Mouse (Mus musculus): ENCODE data around the gene Cpxm2. TPM values are rescaled to one million over a fixed set of nuclear protein-coding genes. Genes with fewer than 3 reads are reported as not detected.

The Cpxm2 gene
- polyA plus RNA-seq, 1 experiment from 2014 or later, result 0.08 TPM

GRCm38 (mm10) chr7:132162254-132162653 lies 7.7 kb upstream of the Cpxm2 start:
- Histone ChIP-seq H3K27me3 (ENCODE audit: control insufficient read depth, insufficient read depth, low read depth, low read length) (no peaks in the 10 kb centered on the region), H3K4me2 (ENCODE audit: low read depth, low read length) (no peak overlapping the region), H3K27ac (ENCODE audit: low read length) (no peak overlapping the region), H3K9me3 (replicated peaks; ENCODE audit: control insufficient read depth, low read length) (no peaks in the 10 kb centered on the region), H3K36me3 (ENCODE audit: control insufficient read depth, insufficient read depth) (no peaks in the 10 kb centered on the region), H3K4me3 (ENCODE audit: low read depth, low read length) (no peak overlapping the region), H3K4me1 (ENCODE audit: control insufficient read depth, low read depth, low read length) (no peaks in the 10 kb centered on the region), H3K9ac (ENCODE audit: low read depth, low read length) (no peak overlapping the region)
- 63% methylated on average over 3 of the region's 3 CpGs for WGBS (ENCODE audit: insufficient replicate concordance)
- no peak for ATAC-seq (ENCODE audit: low read depth)

DNA sequence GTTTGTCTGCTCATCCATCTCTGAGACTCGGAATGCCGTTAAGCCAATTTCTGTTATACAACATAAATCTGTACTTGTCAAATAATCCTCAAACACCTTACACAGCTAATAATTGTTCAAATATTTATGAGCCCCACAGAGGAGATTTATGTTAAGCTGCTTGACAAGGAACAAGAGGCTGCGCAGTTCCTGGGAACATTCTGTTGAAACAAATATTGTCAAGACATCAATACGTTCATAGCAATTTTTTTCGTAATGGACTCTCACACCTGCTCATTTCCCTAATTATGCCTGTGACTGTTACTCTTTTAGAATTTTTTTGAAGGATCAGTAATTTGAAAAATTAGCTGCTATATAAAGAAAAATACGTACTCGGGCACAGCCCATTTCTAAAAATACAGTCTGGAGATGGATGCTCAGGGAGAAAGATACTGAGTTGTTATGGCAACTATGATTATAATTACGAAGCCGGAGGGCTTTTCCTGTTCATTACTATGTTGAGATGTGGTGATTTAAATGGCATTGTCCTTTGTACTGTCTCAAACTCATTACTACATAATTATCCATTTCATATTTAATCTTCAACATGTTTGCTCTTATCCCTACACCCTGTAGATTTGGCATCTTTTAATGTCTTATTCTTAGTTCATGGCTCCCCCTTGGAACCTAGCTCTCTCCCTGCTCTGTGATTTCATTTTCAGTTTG lies 3.9 kb upstream of the Cpxm2 start:
- H3K4me1 ChIP-seq (ENCODE audit: control insufficient read depth, low read depth, low read length), result no peaks in the 10 kb centered on the region
- H3K4me3 ChIP-seq (ENCODE audit: low read depth, low read length), result no peak overlapping the region
- 73% methylated on average over 9 of the region's 9 CpGs for WGBS (ENCODE audit: insufficient replicate concordance)
- H3K27me3 ChIP-seq (ENCODE audit: control insufficient read depth, insufficient read depth, low read depth, low read length), result peaks cover 18% of the 10 kb centered on the region
- no peak overlapping the region for H3K9ac ChIP-seq (ENCODE audit: low read depth, low read length)
- no peaks in the 10 kb centered on the region for H3K9me3 ChIP-seq (replicated peaks; ENCODE audit: control insufficient read depth, low read length)
- H3K27ac ChIP-seq (ENCODE audit: low read length), result no peak overlapping the region
- no peak for ATAC-seq (ENCODE audit: low read depth)
- no peak overlapping the region for H3K4me2 ChIP-seq (ENCODE audit: low read depth, low read length)
- no peaks in the 10 kb centered on the region for H3K36me3 ChIP-seq (ENCODE audit: control insufficient read depth, insufficient read depth)

DNA sequence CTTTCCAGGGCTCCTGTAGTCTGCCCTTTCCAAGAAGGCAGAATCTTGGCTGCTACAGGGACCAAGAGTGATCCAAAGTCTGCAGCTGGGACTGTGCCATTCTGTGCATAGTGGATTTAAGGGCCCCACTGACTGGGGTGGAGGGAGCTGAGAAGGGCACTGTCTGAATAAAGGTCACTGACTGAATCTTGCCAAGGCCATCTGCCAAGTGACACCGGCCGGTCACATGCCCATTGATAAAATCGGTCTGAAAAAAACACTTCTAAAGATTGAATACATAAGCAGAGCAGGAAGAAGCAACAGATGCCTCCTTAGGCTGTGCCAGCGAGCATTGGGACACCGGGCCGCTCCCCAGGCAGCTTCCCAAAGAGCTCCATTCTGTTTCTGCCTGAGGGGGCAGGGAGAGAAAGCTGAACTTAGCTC lies 803 bp downstream of the Cpxm2 start:
- H3K27me3 ChIP-seq (ENCODE audit: control insufficient read depth, insufficient read depth, low read depth, low read length), result peaks cover 18% of the 10 kb centered on the region
- no peak overlapping the region for H3K4me2 ChIP-seq (ENCODE audit: low read depth, low read length)
- H3K36me3 ChIP-seq (ENCODE audit: control insufficient read depth, insufficient read depth), result no peaks in the 10 kb centered on the region
- ATAC-seq (ENCODE audit: low read depth), result no peak
- H3K27ac ChIP-seq (ENCODE audit: low read length), result no peak overlapping the region
- no peak overlapping the region for H3K4me3 ChIP-seq (ENCODE audit: low read depth, low read length)
- no peaks in the 10 kb centered on the region for H3K4me1 ChIP-seq (ENCODE audit: control insufficient read depth, low read depth, low read length)
- 42% methylated on average over 6 of the region's 6 CpGs for WGBS (ENCODE audit: insufficient replicate concordance)
- H3K9ac ChIP-seq (ENCODE audit: low read depth, low read length), result no peak overlapping the region
- H3K9me3 ChIP-seq (replicated peaks; ENCODE audit: control insufficient read depth, low read length), result no peaks in the 10 kb centered on the region

GRCm38 (mm10) chr7:132145227-132145800 lies 9.2 kb downstream of the Cpxm2 start:
- ATAC-seq (ENCODE audit: low read depth), result no peak
- Histone ChIP-seq H3K4me3 (ENCODE audit: low read depth, low read length) (no peak overlapping the region), H3K4me1 (ENCODE audit: control insufficient read depth, low read depth, low read length) (no peaks in the 10 kb centered on the region), H3K27ac (ENCODE audit: low read length) (no peak overlapping the region), H3K36me3 (ENCODE audit: control insufficient read depth, insufficient read depth) (no peaks in the 10 kb centered on the region), H3K9me3 (replicated peaks; ENCODE audit: control insufficient read depth, low read length) (no peaks in the 10 kb centered on the region), H3K27me3 (ENCODE audit: control insufficient read depth, insufficient read depth, low read depth, low read length) (no peaks in the 10 kb centered on the region), H3K9ac (ENCODE audit: low read depth, low read length) (no peak overlapping the region), H3K4me2 (ENCODE audit: low read depth, low read length) (no peak overlapping the region)
- 60% methylated on average over 15 of the region's 15 CpGs for WGBS (ENCODE audit: insufficient replicate concordance)

- no peaks in the 10 kb centered on the region for H3K4me1 ChIP-seq (ENCODE audit: control insufficient read depth, low read depth, low read length)
- no peak overlapping the region for H3K27ac ChIP-seq (ENCODE audit: low read length)
- no peak overlapping the region for H3K4me2 ChIP-seq (ENCODE audit: low read depth, low read length)
- H3K9ac ChIP-seq (ENCODE audit: low read depth, low read length), result no peak overlapping the region
- H3K27me3 ChIP-seq (ENCODE audit: control insufficient read depth, insufficient read depth, low read depth, low read length), result no peaks in the 10 kb centered on the region
- no peak overlapping the region for H3K4me3 ChIP-seq (ENCODE audit: low read depth, low read length)
- H3K9me3 ChIP-seq (replicated peaks; ENCODE audit: control insufficient read depth, low read length), result no peaks in the 10 kb centered on the region; the same call in 1 of the 2 replicates
- ATAC-seq (ENCODE audit: low read depth), result no peak
- 68% methylated on average over 6 of the region's 6 CpGs for WGBS (ENCODE audit: insufficient replicate concordance)
- H3K36me3 ChIP-seq (ENCODE audit: control insufficient read depth, insufficient read depth), result no peaks in the 10 kb centered on the region
These were observed 25.9 kb downstream of the Cpxm2 start for GRCm38 (mm10) chr7:132128687-132129086.

DNA sequence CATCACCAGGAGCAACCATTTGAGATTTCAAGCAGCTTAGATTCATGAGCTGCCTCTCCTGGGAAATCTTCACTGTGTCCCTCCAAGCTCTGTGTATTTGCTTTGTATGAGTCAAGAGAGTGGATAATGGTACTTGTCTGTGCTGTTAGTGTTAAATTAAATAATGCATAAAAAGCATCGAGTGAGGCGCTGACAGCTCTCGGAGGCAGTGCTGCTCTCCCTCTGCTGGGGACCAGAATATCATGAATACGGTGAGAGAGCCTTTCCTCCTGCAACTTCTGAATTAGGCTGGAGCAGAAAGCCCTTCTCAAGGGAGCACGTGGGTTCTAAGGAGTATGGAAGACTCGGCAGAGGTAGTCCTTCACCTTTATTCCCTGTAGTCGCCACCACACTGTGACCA lies 29.6 kb downstream of the Cpxm2 start:
- no peak for ATAC-seq (ENCODE audit: low read depth)
- H3K9me3 ChIP-seq (replicated peaks; ENCODE audit: control insufficient read depth, low read length), result no peaks in the 10 kb centered on the region
- no peak overlapping the region for H3K4me3 ChIP-seq (ENCODE audit: low read depth, low read length)
- no peak overlapping the region for H3K27ac ChIP-seq (ENCODE audit: low read length)
- H3K36me3 ChIP-seq (ENCODE audit: control insufficient read depth, insufficient read depth), result no peaks in the 10 kb centered on the region
- H3K4me2 ChIP-seq (ENCODE audit: low read depth, low read length), result no peak overlapping the region
- no peaks in the 10 kb centered on the region for H3K4me1 ChIP-seq (ENCODE audit: control insufficient read depth, low read depth, low read length)
- 62% methylated on average over 7 of the region's 7 CpGs for WGBS (ENCODE audit: insufficient replicate concordance)
- no peaks in the 10 kb centered on the region for H3K27me3 ChIP-seq (ENCODE audit: control insufficient read depth, insufficient read depth, low read depth, low read length)
- no peak overlapping the region for H3K9ac ChIP-seq (ENCODE audit: low read depth, low read length)

DNA sequence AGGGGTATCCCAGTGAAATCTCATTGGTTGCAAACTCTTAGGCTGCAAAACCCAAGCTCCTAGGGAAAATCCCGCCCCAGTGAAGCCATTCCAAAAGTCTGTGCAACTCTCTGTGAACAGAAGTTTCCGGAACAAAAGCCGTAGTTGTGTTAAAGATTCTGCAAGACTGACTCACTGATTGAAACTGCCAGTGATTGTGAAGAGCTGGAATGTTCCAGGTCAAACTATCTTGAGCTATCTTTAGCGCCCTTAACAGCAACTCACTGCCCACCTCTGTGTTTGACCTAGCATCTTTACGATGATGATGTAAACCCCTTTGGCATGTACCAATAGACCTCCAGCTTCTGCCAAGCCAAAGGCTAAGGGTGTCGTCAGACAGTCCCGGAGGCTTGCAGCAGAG lies 31.3 kb downstream of the Cpxm2 start:
- Histone ChIP-seq H3K4me1 (ENCODE audit: control insufficient read depth, low read depth, low read length) (no peaks in the 10 kb centered on the region), H3K27ac (ENCODE audit: low read length) (no peak overlapping the region), H3K27me3 (ENCODE audit: control insufficient read depth, insufficient read depth, low read depth, low read length) (no peaks in the 10 kb centered on the region), H3K36me3 (ENCODE audit: control insufficient read depth, insufficient read depth) (no peaks in the 10 kb centered on the region), H3K9ac (ENCODE audit: low read depth, low read length) (no peak overlapping the region), H3K9me3 (replicated peaks; ENCODE audit: control insufficient read depth, low read length) (no peaks in the 10 kb centered on the region), H3K4me3 (ENCODE audit: low read depth, low read length) (no peak overlapping the region), H3K4me2 (ENCODE audit: low read depth, low read length) (no peak overlapping the region)
- 60% methylated on average over 7 of the region's 7 CpGs for WGBS (ENCODE audit: insufficient replicate concordance)
- ATAC-seq (ENCODE audit: low read depth), result no peak

DNA sequence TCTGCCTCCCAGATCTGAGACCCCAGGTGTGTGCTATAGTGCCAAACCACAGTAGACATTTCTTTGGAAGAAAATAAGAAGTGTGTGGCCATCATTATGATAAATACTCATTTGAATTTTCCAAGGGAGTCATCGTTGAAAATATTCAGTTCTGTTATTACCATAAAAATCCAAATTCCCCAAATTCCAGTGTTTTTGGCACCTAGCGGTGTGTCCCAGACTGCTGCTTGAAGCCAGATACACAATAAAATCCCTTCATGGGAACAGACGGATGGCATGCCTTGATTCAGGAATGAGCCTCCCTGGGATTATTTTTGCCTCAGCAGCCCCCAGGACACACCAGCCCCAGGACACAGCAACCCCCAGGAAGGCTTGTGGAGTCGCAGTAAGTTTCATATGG lies 34.7 kb downstream of the Cpxm2 start:
- Histone ChIP-seq H3K4me2 (ENCODE audit: low read depth, low read length) (no peak overlapping the region), H3K4me1 (ENCODE audit: control insufficient read depth, low read depth, low read length) (no peaks in the 10 kb centered on the region), H3K36me3 (ENCODE audit: control insufficient read depth, insufficient read depth) (no peaks in the 10 kb centered on the region), H3K4me3 (ENCODE audit: low read depth, low read length) (no peak overlapping the region), H3K27me3 (ENCODE audit: control insufficient read depth, insufficient read depth, low read depth, low read length) (no peaks in the 10 kb centered on the region), H3K9ac (ENCODE audit: low read depth, low read length) (no peak overlapping the region), H3K27ac (ENCODE audit: low read length) (no peak overlapping the region), H3K9me3 (replicated peaks; ENCODE audit: control insufficient read depth, low read length) (no peaks in the 10 kb centered on the region)
- WGBS (ENCODE audit: insufficient replicate concordance), result 58% methylated on average over 4 of the region's 4 CpGs
- ATAC-seq (ENCODE audit: low read depth), result no peak

GRCm38 (mm10) chr7:132111770-132112169 lies 42.8 kb downstream of the Cpxm2 start:
- H3K9me3 ChIP-seq (replicated peaks; ENCODE audit: control insufficient read depth, low read length), result no peaks in the 10 kb centered on the region
- H3K4me3 ChIP-seq (ENCODE audit: low read depth, low read length), result no peak overlapping the region
- no peak for ATAC-seq (ENCODE audit: low read depth)
- H3K4me2 ChIP-seq (ENCODE audit: low read depth, low read length), result no peak overlapping the region
- H3K36me3 ChIP-seq (ENCODE audit: control insufficient read depth, insufficient read depth), result no peaks in the 10 kb centered on the region
- no peaks in the 10 kb centered on the region for H3K4me1 ChIP-seq (ENCODE audit: control insufficient read depth, low read depth, low read length)
- H3K9ac ChIP-seq (ENCODE audit: low read depth, low read length), result no peak overlapping the region
- no peak overlapping the region for H3K27ac ChIP-seq (ENCODE audit: low read length)
- WGBS (ENCODE audit: insufficient replicate concordance), result 60% methylated on average over 5 of the region's 5 CpGs
- H3K27me3 ChIP-seq (ENCODE audit: control insufficient read depth, insufficient read depth, low read depth, low read length), result no peaks in the 10 kb centered on the region

Data from liver, embryonic 16.5 days (tissue).